Mouse (Mus musculus): ENCODE measurements at regions not wholly inside any gene's neighbourhood (a gene's known extent, or its start where the extent isn't known, plus 50 kb on each side); places are given as distances from the start of the nearest gene placed in this dataset.
A peak's percentile ranks its signal among the peaks of the same experiment; 100 is the strongest.

DNA sequence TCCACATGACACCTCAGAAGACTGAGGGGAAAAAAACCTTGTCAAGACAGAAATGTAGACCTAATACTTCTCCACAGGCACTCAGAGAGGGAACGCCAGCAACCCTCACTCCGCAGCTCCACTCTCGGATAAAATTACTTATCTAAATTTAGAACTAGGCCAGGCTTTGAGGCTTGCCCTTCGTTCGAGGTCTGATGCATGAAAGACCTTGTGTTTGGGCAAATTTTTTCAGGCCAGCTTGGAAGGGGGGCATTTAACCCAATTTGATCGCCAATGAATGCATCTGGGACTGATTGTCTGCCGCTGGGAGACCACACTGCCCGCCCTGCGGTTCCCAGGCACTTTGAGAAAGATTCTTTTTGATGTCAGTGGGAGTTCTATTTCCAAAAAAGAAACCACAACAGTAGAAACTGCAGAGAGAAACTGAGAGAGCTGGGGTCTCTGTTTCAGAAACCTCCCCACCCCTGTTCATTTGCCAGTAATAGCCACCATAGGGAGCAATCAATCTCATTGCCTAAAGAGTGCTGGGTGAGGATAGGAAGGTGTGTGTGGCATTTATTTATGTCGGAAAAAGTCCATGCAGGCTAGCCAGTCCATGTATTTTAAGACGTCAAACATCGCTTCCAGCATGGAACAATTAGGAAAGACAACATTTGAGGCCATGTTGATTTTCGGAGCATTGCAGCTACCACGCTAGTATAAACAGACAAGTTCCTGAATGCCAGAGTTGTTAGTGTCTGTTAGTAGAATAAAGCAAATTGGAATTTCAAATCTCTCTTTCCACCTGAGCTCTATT lies 617.0 kb upstream of the Castor2 start:
- 36% methylated on average over 14 of the region's 14 CpGs for WGBS
- no peak for ATAC-seq (ENCODE audit: insufficient number of reproducible peaks, low FRiP score, low TSS enrichment, low read depth)
- DNase-seq (ENCODE audit: low spot score): peak; percentile 53
- Histone ChIP-seq H3K9ac (ENCODE audit: low read length) (no peak overlapping the region), H3K27me3 (ENCODE audit: control insufficient read depth, insufficient read depth, low read length) (no peaks in the 10 kb centered on the region), H3K4me1 (ENCODE audit: control insufficient read depth, insufficient read depth, low read length) (no peaks in the 10 kb centered on the region), H3K36me3 (ENCODE audit: control insufficient read depth, insufficient read depth, low read length) (no peaks in the 10 kb centered on the region), H3K9me3 (ENCODE audit: control insufficient read depth, low read length) (no peaks in the 10 kb centered on the region), H3K4me2 (ENCODE audit: low read depth, severe bottlenecking) (no peak overlapping the region), H3K27ac (replicated peaks; ENCODE audit: low read depth, low read length) (0 out of 2 replicates have a peak overlapping the region, but pooled peaks have one; percentile 9), H3K4me3 (ENCODE audit: low read depth, low read length) (no peak overlapping the region)

DNA sequence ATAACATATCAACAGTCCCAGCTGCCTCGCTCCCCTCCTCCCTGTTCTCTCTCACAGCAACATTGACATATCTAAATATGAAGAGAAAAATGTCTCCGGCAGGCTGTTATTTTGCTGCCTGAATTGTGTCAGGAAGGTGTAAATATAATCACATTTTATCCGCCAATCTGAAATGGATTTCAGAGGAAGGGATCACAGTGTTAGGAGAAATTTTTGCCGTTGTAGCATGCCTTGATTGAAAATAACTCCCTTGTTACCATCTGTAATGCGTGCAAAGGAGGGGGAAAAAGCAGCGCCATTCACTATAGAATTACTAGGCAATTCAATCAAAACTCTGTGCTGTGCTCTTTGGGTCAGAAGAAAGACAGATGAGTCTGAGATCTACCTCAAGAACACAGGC lies 620.3 kb upstream of the Castor2 start:
- no peak overlapping the region for H3K4me3 ChIP-seq (ENCODE audit: low read depth, low read length)
- no peak for DNase-seq (ENCODE audit: low spot score)
- no peaks in the 10 kb centered on the region for H3K27me3 ChIP-seq (ENCODE audit: control insufficient read depth, insufficient read depth, low read length)
- no peaks in the 10 kb centered on the region for H3K36me3 ChIP-seq (ENCODE audit: control insufficient read depth, insufficient read depth, low read length)
- no peak overlapping the region for H3K27ac ChIP-seq (replicated peaks; ENCODE audit: low read depth, low read length)
- no peak for ATAC-seq (ENCODE audit: insufficient number of reproducible peaks, low FRiP score, low TSS enrichment, low read depth)
- no peaks in the 10 kb centered on the region for H3K9me3 ChIP-seq (ENCODE audit: control insufficient read depth, low read length)
- no peaks in the 10 kb centered on the region for H3K4me1 ChIP-seq (ENCODE audit: control insufficient read depth, insufficient read depth, low read length)
- no peak overlapping the region for H3K9ac ChIP-seq (ENCODE audit: low read length)
- WGBS: 91% methylated on average over 6 of the region's 6 CpGs
- H3K4me2 ChIP-seq (ENCODE audit: low read depth, severe bottlenecking): no peak overlapping the region

DNA sequence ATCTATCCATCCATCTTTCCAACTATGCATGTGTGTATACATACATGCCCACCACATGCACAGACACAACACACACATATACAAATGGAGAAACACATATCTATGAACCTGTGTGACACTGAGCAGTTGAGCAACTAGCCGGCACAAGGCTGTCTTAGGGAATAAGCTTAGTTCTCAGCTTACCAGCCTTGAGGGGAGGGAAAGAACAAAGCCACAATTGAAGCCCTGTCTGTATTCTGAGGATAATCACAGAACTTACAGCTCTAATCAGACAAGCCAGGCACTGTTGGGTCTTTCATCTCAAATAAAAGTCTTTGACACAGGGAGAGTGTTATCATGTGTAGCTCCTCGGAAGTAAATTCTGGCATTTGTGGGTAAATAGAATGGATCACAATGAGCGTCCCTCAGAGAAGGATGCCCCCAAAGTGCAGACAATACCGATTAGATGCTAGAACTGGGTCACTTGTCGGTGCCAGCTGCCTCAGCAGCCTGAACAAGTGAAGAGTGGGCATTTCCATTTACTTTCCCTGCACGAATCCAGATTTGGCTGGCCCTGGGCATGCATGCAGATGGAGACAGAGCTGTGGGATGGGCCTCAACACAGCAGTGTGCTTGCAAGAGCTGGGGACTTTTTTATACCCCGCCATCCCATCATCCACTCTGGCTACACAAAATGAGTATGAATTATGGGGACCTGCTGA lies 646.0 kb upstream of the Castor2 start:
- Histone ChIP-seq H3K4me2 (ENCODE audit: low read depth, severe bottlenecking) (no peak overlapping the region), H3K36me3 (ENCODE audit: control insufficient read depth, insufficient read depth, low read length) (no peaks in the 10 kb centered on the region), H3K9ac (ENCODE audit: low read length) (no peak overlapping the region), H3K27me3 (ENCODE audit: control insufficient read depth, insufficient read depth, low read length) (no peaks in the 10 kb centered on the region), H3K4me1 (ENCODE audit: control insufficient read depth, insufficient read depth, low read length) (no peaks in the 10 kb centered on the region), H3K9me3 (ENCODE audit: control insufficient read depth, low read length) (no peaks in the 10 kb centered on the region), H3K4me3 (ENCODE audit: low read depth, low read length) (no peak overlapping the region), H3K27ac (replicated peaks; ENCODE audit: low read depth, low read length) (no peak overlapping the region)
- ATAC-seq (ENCODE audit: insufficient number of reproducible peaks, low FRiP score, low TSS enrichment, low read depth) (no peak), DNase-seq (ENCODE audit: low spot score) (no peak)
- 81% methylated on average over 7 of the region's 7 CpGs for WGBS

DNA sequence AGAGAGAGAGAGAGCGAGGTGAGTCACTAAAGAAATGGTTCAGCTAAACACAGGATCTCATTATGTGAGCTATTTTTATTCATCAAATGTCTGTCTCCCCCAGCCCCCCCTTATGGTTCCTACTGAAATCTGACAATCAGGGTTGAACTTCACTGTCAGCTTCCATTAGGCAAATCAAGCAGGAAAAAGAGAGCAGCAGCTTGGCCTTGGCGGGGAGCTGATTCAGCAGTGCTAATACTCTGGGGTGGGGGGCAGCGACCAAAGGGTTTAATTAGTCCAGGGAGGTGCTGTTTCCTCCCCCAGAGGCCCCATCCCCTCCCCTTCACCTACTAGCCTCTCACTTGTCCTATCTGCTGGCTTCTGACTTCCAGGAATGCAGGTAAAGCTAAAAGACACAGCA lies 649.6 kb upstream of the Castor2 start:
- DNase-seq (ENCODE audit: low spot score) (no peak), ATAC-seq (ENCODE audit: insufficient number of reproducible peaks, low FRiP score, low TSS enrichment, low read depth) (no peak)
- Histone ChIP-seq H3K4me3 (ENCODE audit: low read depth, low read length) (no peak overlapping the region), H3K36me3 (ENCODE audit: control insufficient read depth, insufficient read depth, low read length) (no peaks in the 10 kb centered on the region), H3K9ac (ENCODE audit: low read length) (no peak overlapping the region), H3K4me2 (ENCODE audit: low read depth, severe bottlenecking) (no peak overlapping the region), H3K4me1 (ENCODE audit: control insufficient read depth, insufficient read depth, low read length) (no peaks in the 10 kb centered on the region), H3K27ac (replicated peaks; ENCODE audit: low read depth, low read length) (no peak overlapping the region), H3K9me3 (ENCODE audit: control insufficient read depth, low read length) (no peaks in the 10 kb centered on the region), H3K27me3 (ENCODE audit: control insufficient read depth, insufficient read depth, low read length) (no peaks in the 10 kb centered on the region)
- WGBS: 84% methylated on average over 3 of the region's 3 CpGs

DNA sequence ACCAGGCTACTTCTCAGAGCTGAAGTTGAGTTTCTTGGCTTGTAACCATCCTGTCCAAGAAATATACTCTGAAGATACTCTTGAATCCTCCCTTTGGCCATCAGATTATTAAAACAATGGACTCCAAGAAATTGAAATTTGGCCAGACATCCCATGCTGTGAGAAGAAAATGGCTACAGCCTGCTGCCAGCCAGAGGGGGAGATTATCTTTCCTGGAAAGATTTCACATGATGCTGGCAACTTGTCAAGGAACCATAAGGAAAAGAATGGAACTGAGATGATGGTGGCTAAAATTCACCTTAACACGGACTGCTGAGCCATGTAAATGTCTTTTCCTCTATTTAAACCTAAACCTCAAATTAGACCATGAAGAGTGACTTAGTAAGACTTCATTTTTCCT lies 698.7 kb upstream of the Castor2 start:
- Histone ChIP-seq H3K27ac (replicated peaks; ENCODE audit: low read depth, low read length) (no peak overlapping the region), H3K9ac (ENCODE audit: low read length) (no peak overlapping the region), H3K4me2 (ENCODE audit: low read depth, severe bottlenecking) (no peak overlapping the region), H3K4me1 (ENCODE audit: control insufficient read depth, insufficient read depth, low read length) (no peaks in the 10 kb centered on the region), H3K27me3 (ENCODE audit: control insufficient read depth, insufficient read depth, low read length) (no peaks in the 10 kb centered on the region), H3K36me3 (ENCODE audit: control insufficient read depth, insufficient read depth, low read length) (no peaks in the 10 kb centered on the region), H3K9me3 (ENCODE audit: control insufficient read depth, low read length) (no peaks in the 10 kb centered on the region), H3K4me3 (ENCODE audit: low read depth, low read length) (no peak overlapping the region)
- no peak for DNase-seq (ENCODE audit: low spot score)
- no peak for ATAC-seq (ENCODE audit: insufficient number of reproducible peaks, low FRiP score, low TSS enrichment, low read depth)
- 63% methylated on average over 1 of the region's 1 CpGs for WGBS

DNA sequence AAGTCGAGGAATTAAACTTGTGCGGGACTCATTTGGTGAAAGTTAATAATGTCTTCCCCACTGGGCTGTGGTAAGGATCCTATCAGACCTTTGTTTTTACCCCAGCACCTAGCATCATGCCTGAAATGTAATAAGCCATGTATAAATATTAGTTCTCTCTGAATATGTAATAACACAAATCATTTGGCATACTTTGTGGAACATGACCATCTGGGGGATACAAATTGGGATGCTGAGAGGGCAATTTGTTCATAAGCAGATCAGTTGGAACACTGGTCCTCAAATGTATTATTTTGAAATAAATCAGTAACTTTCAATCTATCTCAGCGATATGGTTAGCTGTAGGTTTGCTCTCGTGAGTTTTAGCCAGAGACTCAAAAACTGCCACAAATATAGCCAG lies 709.6 kb upstream of the Castor2 start:
- Histone ChIP-seq H3K4me3 (ENCODE audit: low read depth, low read length) (no peak overlapping the region), H3K4me1 (ENCODE audit: control insufficient read depth, insufficient read depth, low read length) (no peaks in the 10 kb centered on the region), H3K4me2 (ENCODE audit: low read depth, severe bottlenecking) (no peak overlapping the region), H3K27ac (replicated peaks; ENCODE audit: low read depth, low read length) (no peak overlapping the region), H3K9me3 (ENCODE audit: control insufficient read depth, low read length) (no peaks in the 10 kb centered on the region; the same call in 1 of the 2 replicates), H3K27me3 (ENCODE audit: control insufficient read depth, insufficient read depth, low read length) (no peaks in the 10 kb centered on the region), H3K36me3 (ENCODE audit: control insufficient read depth, insufficient read depth, low read length) (no peaks in the 10 kb centered on the region), H3K9ac (ENCODE audit: low read length) (no peak overlapping the region)
- WGBS: 79% methylated on average over 4 of the region's 4 CpGs
- ATAC-seq (ENCODE audit: insufficient number of reproducible peaks, low FRiP score, low TSS enrichment, low read depth) (no peak), DNase-seq (ENCODE audit: low spot score) (no peak)

DNA sequence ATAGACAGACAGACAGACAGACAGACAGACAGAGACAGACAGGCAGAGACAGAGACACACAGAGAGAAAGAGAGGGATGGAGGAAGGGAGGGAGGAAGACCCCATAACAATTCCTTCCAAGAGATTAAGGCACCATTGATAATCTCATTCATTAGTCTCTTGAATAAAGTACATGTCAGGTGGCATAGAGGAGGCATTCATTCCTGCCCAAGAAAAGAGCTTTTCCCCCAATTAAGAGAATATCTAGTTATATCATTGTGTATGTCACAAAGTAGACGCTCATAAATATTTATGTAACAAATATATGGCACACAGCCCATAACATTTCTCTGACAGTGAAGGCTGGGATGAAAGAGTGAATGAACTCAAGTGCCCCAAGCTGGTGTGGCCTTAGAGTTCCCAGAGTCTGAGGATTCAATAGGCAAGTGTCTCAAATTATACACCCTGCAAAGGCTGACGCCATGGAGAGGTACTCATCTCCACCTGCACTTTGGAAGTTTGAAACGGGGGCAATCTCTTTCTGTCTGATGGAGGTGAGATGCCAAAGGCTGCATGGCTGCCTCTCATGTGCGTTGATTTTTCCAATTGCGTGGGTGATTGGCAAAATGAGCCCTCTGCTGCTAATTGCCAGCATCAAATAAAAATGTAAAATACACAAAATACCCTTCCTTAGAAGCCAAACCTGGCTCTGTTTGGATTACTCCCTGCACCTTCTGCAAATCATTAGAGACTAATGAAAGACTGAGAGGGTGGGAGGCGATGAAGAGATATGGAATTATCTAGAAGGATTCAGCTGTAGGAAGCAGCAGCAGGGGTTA lies 710.3 kb upstream of the Castor2 start:
- 82% methylated on average over 6 of the region's 6 CpGs for WGBS
- Histone ChIP-seq H3K27ac (replicated peaks; ENCODE audit: low read depth, low read length) (no peak overlapping the region), H3K9me3 (ENCODE audit: control insufficient read depth, low read length) (no peaks in the 10 kb centered on the region; the same call in 1 of the 2 replicates), H3K4me1 (ENCODE audit: control insufficient read depth, insufficient read depth, low read length) (no peaks in the 10 kb centered on the region), H3K4me3 (ENCODE audit: low read depth, low read length) (no peak overlapping the region), H3K36me3 (ENCODE audit: control insufficient read depth, insufficient read depth, low read length) (no peaks in the 10 kb centered on the region), H3K27me3 (ENCODE audit: control insufficient read depth, insufficient read depth, low read length) (no peaks in the 10 kb centered on the region), H3K9ac (ENCODE audit: low read length) (no peak overlapping the region), H3K4me2 (ENCODE audit: low read depth, severe bottlenecking) (no peak overlapping the region)
- DNase-seq (ENCODE audit: low spot score) (no peak), ATAC-seq (ENCODE audit: insufficient number of reproducible peaks, low FRiP score, low TSS enrichment, low read depth) (no peak)
